Mouse (Mus musculus) right cerebral cortex, postnatal 25 days (tissue): Measurements from ENCODE around the gene Txndc9.
"Not testable (repeated sequence)": the region's sequence is repeated elsewhere in the genome, so short reads cannot be mapped to it uniquely, and the experiment has no call there.

Experiments
- DNase-seq: peaks from one replicate; pipeline ENCODE4 v3.0.0; 2022

The Txndc9 gene

GRCm38 (mm10) chr1:37997867-37998266, at the start of gene Txndc9, which contains the start of gene Eif5b:
Gene Txndc9 (minus strand): TSS chr1:37997893.
Gene Eif5b (plus strand): TSS chr1:37998010.
- DNase-seq: peak; percentile 97

GRCm38 (mm10) chr1:38038898-38039297, 41.2 kb upstream of the Txndc9 start:
- DNase-seq: no peak

GRCm38 (mm10) chr1:38037375-38037774, 39.7 kb upstream of the Txndc9 start:
- no peak for DNase-seq

GRCm38 (mm10) chr1:38035521-38035920, 37.8 kb upstream of the Txndc9 start:
- DNase-seq: no peak

DNA sequence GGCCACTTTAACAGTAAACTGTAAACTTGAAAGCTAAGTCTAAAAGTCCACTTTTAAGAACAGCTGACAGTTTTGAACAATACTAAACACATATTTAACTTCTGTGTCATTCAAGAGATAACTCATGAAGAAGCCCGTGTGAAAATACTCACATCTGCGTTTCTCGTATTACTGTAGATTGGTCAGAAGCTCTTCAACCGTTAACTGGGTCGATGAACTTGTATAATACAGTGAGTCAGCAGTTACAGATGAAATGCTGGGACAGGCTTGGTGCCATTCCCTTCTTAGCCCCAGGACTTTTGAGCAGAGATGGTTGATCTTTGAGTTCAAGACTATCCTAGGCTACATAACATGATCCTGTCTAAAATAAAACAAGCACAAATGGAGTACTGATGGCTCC, 33.7 kb upstream of the Txndc9 start:
- no peak for DNase-seq

DNA sequence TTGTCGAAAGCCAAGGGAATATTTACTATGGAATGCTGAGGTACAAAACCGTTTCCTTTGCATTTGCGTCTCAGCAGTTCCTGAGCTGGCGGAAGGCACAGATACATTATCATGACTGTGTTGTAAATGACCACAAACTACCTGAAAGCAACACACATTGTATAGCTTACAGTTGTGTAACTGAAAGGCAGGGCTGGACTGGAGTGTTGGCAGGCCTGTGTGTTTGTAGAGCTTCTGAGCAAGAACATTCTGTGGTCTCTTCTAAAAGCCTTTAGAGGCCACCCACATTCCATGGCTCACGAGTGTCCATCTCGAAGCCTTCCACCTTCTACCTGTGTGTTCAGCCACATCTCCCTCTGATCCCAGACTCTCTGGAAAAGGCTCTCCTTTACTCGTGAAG, 29.6 kb upstream of the Txndc9 start:
- no peak for DNase-seq

DNA sequence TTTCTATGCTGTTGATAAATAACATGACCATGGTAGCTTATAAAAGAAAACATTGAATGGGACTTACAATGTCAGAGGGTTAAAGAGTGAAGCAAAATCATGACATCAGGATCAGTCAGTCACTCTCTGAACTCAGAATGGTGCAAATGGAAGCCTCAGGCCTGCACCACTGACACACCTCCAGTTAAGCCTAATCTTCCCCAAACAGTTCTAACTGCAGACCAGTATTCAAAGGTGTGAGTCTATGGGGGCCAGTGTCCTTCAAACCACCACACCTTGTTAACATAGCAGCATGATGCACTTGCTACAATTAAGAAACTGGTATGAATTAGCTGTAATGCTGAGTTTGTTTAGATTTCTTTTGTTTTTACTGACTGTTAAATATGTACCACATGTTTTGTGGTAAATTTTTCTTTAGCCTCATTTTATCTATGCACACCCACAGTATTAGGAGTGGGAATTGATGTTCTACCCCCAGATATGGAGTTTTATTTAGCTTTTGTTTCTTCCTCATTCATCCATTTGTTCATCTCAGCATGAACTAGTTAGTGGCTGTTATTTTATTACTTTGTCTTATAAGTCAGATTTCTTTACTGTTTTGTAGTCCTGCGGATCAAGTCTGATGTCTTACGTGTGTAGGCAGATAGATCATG, 17.0 kb upstream of the Txndc9 start:
- no peak for DNase-seq

GRCm38 (mm10) chr1:38012509-38012908, 14.8 kb upstream of the Txndc9 start:
- DNase-seq: no peak

- DNase-seq: no peak
Observed at GRCm38 (mm10) chr1:38012104-38012503, 14.4 kb upstream of the Txndc9 start.

DNA sequence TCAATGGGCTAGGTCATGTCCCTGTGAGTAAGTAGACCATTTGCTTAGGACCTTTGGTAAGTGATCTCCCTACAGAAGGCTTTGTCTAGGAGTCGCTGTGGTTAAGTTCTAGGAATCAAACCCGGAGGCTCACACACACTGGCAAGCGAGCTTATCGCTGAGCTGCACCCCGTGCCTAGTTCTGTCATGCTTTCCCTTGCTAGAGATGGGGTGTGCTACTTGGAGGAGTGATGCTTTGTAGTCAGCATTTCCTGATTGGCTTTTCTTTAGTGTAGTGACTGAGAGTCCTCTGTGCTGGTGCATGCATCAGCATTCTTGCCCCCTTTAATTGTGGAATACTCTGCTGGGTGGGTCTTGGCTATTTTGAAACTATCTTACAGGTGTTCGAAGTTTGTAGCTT, 14.0 kb upstream of the Txndc9 start:
- DNase-seq: no peak

- DNase-seq: no peak
Observed at GRCm38 (mm10) chr1:38006741-38007140, 9.0 kb upstream of the Txndc9 start.

DNA sequence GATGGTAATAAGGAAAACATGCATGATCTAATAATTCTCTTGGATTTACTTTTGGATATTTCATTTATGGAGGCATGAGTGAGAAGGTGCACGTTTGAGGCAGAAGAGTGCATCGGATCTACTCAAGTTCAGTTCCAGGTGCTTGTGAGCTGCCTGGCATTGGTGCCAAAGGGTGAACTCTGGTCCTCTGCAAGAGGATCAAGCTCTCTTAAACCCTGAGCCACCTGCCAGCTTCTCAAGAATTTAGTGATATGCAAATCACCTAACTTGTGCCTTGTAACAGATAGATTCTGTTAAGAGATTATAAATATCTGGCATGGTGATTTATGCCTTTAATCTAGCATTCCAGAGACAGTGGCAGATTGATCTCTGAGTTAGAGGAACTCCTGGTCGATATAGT, 5.4 kb upstream of the Txndc9 start:
- DNase-seq: no peak

DNA sequence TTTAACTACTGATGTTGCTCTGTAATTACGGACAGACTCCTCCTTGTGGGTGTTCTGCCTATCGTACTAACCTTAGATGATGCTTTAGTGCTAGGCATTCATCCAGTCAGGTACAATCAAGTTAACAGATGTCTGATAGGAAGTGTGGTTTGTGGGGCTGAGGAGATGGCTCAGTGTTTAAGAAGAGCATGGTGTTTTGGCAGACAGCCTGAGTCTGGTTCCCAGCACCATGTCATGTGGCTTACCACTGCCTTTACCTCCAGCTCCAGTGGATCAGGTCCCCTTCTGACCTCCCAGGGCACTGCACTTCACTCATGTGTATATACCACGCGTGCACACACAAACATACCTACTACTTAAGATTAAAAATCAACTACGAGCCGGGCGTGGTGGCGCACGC, 4.3 kb upstream of the Txndc9 start:
- DNase-seq: no peak

GRCm38 (mm10) chr1:38000844-38001243, 3.2 kb upstream of the Txndc9 start:
- no peak for DNase-seq

DNA sequence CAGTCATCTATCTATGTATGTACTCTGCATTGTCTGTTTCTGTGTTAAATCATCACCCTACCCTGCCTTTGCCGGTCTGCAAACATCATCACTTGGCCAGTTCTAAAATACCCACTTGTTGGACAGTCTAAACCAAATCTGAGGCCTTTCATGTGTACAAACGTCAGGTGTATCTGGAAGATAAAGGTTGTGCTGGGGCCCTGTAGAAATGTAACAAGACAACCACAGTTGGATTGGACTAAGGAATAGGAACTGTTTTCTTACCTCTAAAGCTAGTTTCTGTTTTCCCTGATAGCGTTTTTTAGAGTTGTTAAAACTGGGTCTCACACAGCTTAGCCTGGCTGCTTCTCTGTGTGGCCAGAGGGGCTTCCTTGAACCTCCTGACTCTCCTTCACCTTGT, 1.9 kb upstream of the Txndc9 start:
- no peak for DNase-seq

GRCm38 (mm10) chr1:37998371-37999199, 892 bp upstream of the Txndc9 start:
- DNase-seq: no peak

DNA sequence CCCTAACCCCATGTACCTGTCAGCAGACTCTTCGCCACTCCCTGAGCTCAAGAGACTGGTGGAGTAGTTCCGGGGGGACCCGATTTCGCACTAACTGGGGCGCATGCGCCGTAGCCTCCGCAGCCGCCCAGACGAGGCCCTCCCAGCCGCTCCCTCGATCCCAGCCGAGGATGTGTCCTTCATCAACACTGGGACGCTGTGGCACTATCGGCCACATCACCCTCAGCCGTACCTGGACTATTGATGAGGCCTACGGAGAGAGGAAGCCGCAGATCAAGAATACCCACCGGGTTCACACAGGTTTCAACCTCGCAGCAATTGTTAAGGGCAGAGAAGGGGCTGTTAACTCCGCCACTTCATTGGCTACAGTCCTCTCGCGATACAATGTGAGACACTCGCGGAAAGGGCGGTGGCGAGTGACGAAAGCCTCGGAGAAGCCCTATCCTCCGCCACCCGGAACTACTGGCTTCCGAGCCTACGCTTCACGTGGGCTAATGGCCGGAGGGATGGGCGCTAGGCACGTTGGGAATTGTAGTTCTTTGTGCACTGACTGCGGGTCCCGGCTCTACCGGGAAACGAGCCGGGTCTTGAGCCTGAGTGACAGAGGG, 712 bp downstream of the Txndc9 start:
- DNase-seq: peak; percentile 99

DNA sequence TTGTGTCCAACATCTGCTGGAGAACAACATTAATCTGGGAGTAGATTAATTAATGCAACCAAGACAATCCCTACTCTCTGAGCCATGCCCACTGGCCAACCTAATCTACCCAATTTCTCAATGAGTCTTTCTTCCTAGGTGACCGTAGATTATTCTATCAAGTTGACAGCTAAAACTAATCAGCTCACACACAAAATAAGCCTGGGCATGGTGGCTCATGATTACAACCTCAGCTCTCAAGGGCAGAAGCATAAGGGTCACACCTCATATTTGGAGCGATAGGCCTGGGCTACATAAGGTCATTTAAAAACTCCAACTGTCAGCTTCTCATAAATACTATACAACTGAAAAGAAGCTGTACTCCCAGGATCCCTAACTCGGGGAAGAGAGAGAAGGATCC, 1.5 kb downstream of the Txndc9 start:
- DNase-seq: no peak

GRCm38 (mm10) chr1:37987856-37988255, 9.8 kb downstream of the Txndc9 start:
- no peak for DNase-seq

- no peak for DNase-seq
Observed at GRCm38 (mm10) chr1:37985764-37986323, 11.8 kb downstream of the Txndc9 start.

- no peak for DNase-seq
Observed at GRCm38 (mm10) chr1:37984326-37984725, 13.4 kb downstream of the Txndc9 start.

- DNase-seq: no peak
Observed at GRCm38 (mm10) chr1:37977303-37977702, 20.4 kb downstream of the Txndc9 start.

DNA sequence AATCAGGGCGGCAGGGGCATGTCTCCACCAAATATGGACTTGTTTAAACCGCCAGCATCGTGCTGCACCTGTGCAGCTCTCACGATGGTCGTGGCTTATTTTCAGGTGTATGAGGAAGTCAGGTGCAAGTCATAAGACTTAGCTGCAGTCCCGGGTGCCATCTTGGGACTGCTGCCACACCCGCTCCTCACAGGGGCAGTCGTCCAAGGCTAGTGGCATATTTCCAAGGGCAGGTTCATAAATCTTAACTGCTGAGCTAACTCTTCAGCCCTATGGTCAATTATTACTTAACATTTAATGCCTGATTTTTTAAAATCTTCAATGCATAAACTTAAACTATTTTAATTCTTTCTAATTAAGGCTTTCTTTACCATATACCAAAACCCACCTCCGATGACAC, 21.0 kb downstream of the Txndc9 start:
- DNase-seq: not testable (repeated sequence)

GRCm38 (mm10) chr1:37971520-37971919, 26.2 kb downstream of the Txndc9 start:
- no peak for DNase-seq
